Mouse (Mus musculus): ENCODE results near the gene Sel1l2.

Gene Sel1l2

GRCm38 (mm10) chr2:140389525-140389924 lies at the start of gene Sel1l2:
Gene Sel1l2 (minus strand): TSS chr2:140389706.
- DNase-seq (ENCODE audit: low read depth): no peak

- DNase-seq (ENCODE audit: low read depth): no peak
Measured at GRCm38 (mm10) chr2:140439081-140439480, 49.6 kb upstream of the Sel1l2 start.

- DNase-seq (ENCODE audit: low read depth): peak; percentile 53
Measured at GRCm38 (mm10) chr2:140427283-140427682, 37.8 kb upstream of the Sel1l2 start.

GRCm38 (mm10) chr2:140425844-140426243 lies 36.3 kb upstream of the Sel1l2 start:
- DNase-seq (ENCODE audit: low read depth): no peak

GRCm38 (mm10) chr2:140395744-140396231 lies 6.3 kb upstream of the Sel1l2 start:
- DNase-seq (ENCODE audit: low read depth): peak; percentile 21

- DNase-seq (ENCODE audit: low read depth): peak; percentile 93
Measured at GRCm38 (mm10) chr2:140395179-140395578, 5.7 kb upstream of the Sel1l2 start, which contains the start of gene Macrod2. Gene Macrod2 (plus strand): TSS chr2:140395309.

GRCm38 (mm10) chr2:140364804-140365203 lies 24.7 kb downstream of the Sel1l2 start:
- DNase-seq (ENCODE audit: low read depth): no peak

- DNase-seq (ENCODE audit: low read depth): no peak
Measured at GRCm38 (mm10) chr2:140359905-140360304, 29.6 kb downstream of the Sel1l2 start.

- DNase-seq (ENCODE audit: low read depth): no peak
Measured at GRCm38 (mm10) chr2:140342394-140342793, 47.1 kb downstream of the Sel1l2 start.

- no peak for DNase-seq (ENCODE audit: low read depth)
Measured at GRCm38 (mm10) chr2:140330508-140331306, 58.8 kb downstream of the Sel1l2 start.

GRCm38 (mm10) chr2:140302976-140303708 lies 86.4 kb downstream of the Sel1l2 start:
- no peak for DNase-seq (ENCODE audit: low read depth)

- DNase-seq (ENCODE audit: low read depth): no peak
Measured at GRCm38 (mm10) chr2:140297155-140297554, 92.4 kb downstream of the Sel1l2 start.

- no peak for DNase-seq (ENCODE audit: low read depth)
Measured at GRCm38 (mm10) chr2:140293820-140294219, 95.7 kb downstream of the Sel1l2 start.

- no peak for DNase-seq (ENCODE audit: low read depth)
Measured at GRCm38 (mm10) chr2:140280808-140281207, 108.7 kb downstream of the Sel1l2 start.

- DNase-seq (ENCODE audit: low read depth): no peak
Measured at GRCm38 (mm10) chr2:140255595-140256141, 133.8 kb downstream of the Sel1l2 start.

- DNase-seq (ENCODE audit: low read depth): no peak
Measured at GRCm38 (mm10) chr2:140254256-140254655, 135.2 kb downstream of the Sel1l2 start.

GRCm38 (mm10) chr2:140243105-140243504 lies 146.4 kb downstream of the Sel1l2 start:
- no peak for DNase-seq (ENCODE audit: low read depth)

GRCm38 (mm10) chr2:140242398-140242797 lies 147.1 kb downstream of the Sel1l2 start:
- no peak for DNase-seq (ENCODE audit: low read depth)

- no peak for DNase-seq (ENCODE audit: low read depth)
Measured at GRCm38 (mm10) chr2:140237245-140237644, 152.3 kb downstream of the Sel1l2 start.

- DNase-seq (ENCODE audit: low read depth): no peak
Measured at GRCm38 (mm10) chr2:140230295-140230694, 159.2 kb downstream of the Sel1l2 start.

GRCm38 (mm10) chr2:140220325-140220724 lies 169.2 kb downstream of the Sel1l2 start:
- no peak for DNase-seq (ENCODE audit: low read depth)

GRCm38 (mm10) chr2:140215965-140216364 lies 173.5 kb downstream of the Sel1l2 start:
- DNase-seq (ENCODE audit: low read depth): no peak

GRCm38 (mm10) chr2:140215415-140215814 lies 174.1 kb downstream of the Sel1l2 start:
- no peak for DNase-seq (ENCODE audit: low read depth)
